Mouse (Mus musculus) erythroblast, embryonic 14.5 days (primary cell): ENCODE data around the gene Nrp1.

ENCODE experiments used
- GATA1 ChIP-seq: IDR thresholded peaks from 2 replicates; pipeline ENCODE4 v1.6.1; 2012; ENCODE audit warnings: low read length, inconsistent platforms, mixed read lengths
- TAL1 ChIP-seq: IDR thresholded peaks from 3 replicates; pipeline ENCODE4 v1.6.1; 2012; ENCODE audit warnings: low read length, inconsistent platforms, mixed read lengths

DNA sequence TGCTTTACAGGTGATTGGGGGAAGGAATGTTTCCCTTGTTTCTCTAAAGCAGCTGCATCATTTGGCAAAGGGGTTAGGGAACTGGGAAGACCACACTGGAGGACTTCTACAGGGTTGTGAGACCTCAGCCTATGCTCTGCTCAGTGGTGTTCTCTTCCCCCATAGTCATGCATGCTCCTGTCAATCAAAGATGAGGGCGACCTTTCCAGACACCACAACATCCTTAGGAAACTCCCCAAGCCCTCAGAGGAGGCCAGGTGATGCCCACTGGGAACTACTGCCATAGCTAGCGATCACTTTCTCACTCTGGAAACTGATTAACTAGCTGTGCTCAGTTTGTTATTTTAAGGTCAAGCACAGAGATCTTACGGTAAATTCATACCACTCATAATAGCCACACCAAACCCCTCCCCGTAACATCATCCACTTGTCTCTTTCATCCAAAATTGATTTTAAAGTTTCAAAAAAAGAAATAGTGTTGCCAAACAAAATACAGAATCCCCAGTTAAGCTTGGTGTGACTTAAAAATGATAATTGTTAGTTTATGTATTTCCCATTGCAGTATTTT lies 105.7 kb downstream of the Nrp1 start:
- TF ChIP-seq TAL1 (no peak), GATA1 (no peak)
